Mouse (Mus musculus): Measurements from ENCODE around the gene Rab3c. TPM values are rescaled to one million over a fixed set of nuclear protein-coding genes. Genes with fewer than 3 reads are reported as not detected.

The Rab3c gene
- total and polyA plus RNA-seq, 2 experiments from 2014 or later: 106 to 130 TPM

- Histone ChIP-seq H3K27me3 (ENCODE audit: insufficient read depth, low read length) (no peaks in the 10 kb centered on the region), H3K9ac (no peak overlapping the region), H3K36me3 (ENCODE audit: insufficient read depth) (no peaks in the 10 kb centered on the region), H3K4me2 (ENCODE audit: low read depth) (no peak overlapping the region), H3K27ac (ENCODE audit: low read depth, low read length) (no peak overlapping the region), H3K9me3 (ENCODE audit: low read length) (no peaks in the 10 kb centered on the region), H3K4me1 (ENCODE audit: insufficient read depth) (no peaks in the 10 kb centered on the region), H3K4me3 (ENCODE audit: low read depth, low read length) (no peak overlapping the region)
- peak; percentile 77 for TF ChIP-seq CTCF (IDR thresholded peaks at IDR 0.05; ENCODE audit: low read depth)
- DNase-seq (peak; percentile 75), ATAC-seq (peak; percentile 53; the same call in 1 of the 2 replicates)
- 73% methylated on average over 3 of the region's 3 CpGs for WGBS
Measured at GRCm38 (mm10) chr13:110039779-110040498, 240.9 kb downstream of the Rab3c start.

GRCm38 (mm10) chr13:110039170-110039569 is 241.6 kb downstream of the Rab3c start:
- Histone ChIP-seq H3K4me2 (ENCODE audit: low read depth) (no peak overlapping the region), H3K4me1 (ENCODE audit: insufficient read depth) (no peaks in the 10 kb centered on the region), H3K4me3 (ENCODE audit: low read depth, low read length) (no peak overlapping the region), H3K9ac (no peak overlapping the region), H3K36me3 (ENCODE audit: insufficient read depth) (no peaks in the 10 kb centered on the region), H3K9me3 (ENCODE audit: low read length) (no peaks in the 10 kb centered on the region), H3K27ac (ENCODE audit: low read depth, low read length) (no peak overlapping the region), H3K27me3 (ENCODE audit: insufficient read depth, low read length) (no peaks in the 10 kb centered on the region)
- no peak for DNase-seq
- WGBS: 86% methylated on average over 9 of the region's 9 CpGs
- no peak for ATAC-seq
- no peak for TF ChIP-seq CTCF (IDR thresholded peaks at IDR 0.05; ENCODE audit: low read depth)

GRCm38 (mm10) chr13:110038521-110038920 is 242.3 kb downstream of the Rab3c start:
- Histone ChIP-seq H3K4me3 (ENCODE audit: low read depth, low read length) (no peak overlapping the region), H3K27me3 (ENCODE audit: insufficient read depth, low read length) (no peaks in the 10 kb centered on the region), H3K4me1 (ENCODE audit: insufficient read depth) (no peaks in the 10 kb centered on the region), H3K36me3 (ENCODE audit: insufficient read depth) (no peaks in the 10 kb centered on the region), H3K9me3 (ENCODE audit: low read length) (no peaks in the 10 kb centered on the region), H3K9ac (no peak overlapping the region), H3K27ac (ENCODE audit: low read depth, low read length) (no peak overlapping the region), H3K4me2 (ENCODE audit: low read depth) (no peak overlapping the region)
- ATAC-seq (no peak), DNase-seq (no peak)
- TF ChIP-seq CTCF (IDR thresholded peaks at IDR 0.05; ENCODE audit: low read depth): no peak
- WGBS: 93% methylated on average over 3 of the region's 3 CpGs

GRCm38 (mm10) chr13:110034885-110035284 is 245.9 kb downstream of the Rab3c start:
- no peaks in the 10 kb centered on the region for H3K36me3 ChIP-seq (ENCODE audit: insufficient read depth)
- H3K27ac ChIP-seq (ENCODE audit: low read depth, low read length): no peak overlapping the region
- H3K9ac ChIP-seq: no peak overlapping the region
- 82% methylated on average over 6 of the region's 6 CpGs for WGBS
- H3K4me2 ChIP-seq (ENCODE audit: low read depth): no peak overlapping the region
- DNase-seq (no peak), ATAC-seq (no peak)
- no peak for TF ChIP-seq CTCF (IDR thresholded peaks at IDR 0.05; ENCODE audit: low read depth)
- H3K9me3 ChIP-seq (ENCODE audit: low read length): no peaks in the 10 kb centered on the region
- no peaks in the 10 kb centered on the region for H3K27me3 ChIP-seq (ENCODE audit: insufficient read depth, low read length)
- H3K4me1 ChIP-seq (ENCODE audit: insufficient read depth): no peaks in the 10 kb centered on the region
- no peak overlapping the region for H3K4me3 ChIP-seq (ENCODE audit: low read depth, low read length)

GRCm38 (mm10) chr13:110034041-110034440 is 246.8 kb downstream of the Rab3c start:
- DNase-seq: no peak
- 90% methylated on average over 7 of the region's 7 CpGs for WGBS

GRCm38 (mm10) chr13:110031886-110032285 is 248.9 kb downstream of the Rab3c start:
- TF ChIP-seq CTCF (IDR thresholded peaks at IDR 0.05; ENCODE audit: low read depth): no peak
- Histone ChIP-seq H3K27ac (ENCODE audit: low read depth, low read length) (no peak overlapping the region), H3K4me3 (ENCODE audit: low read depth, low read length) (no peak overlapping the region), H3K9ac (no peak overlapping the region), H3K36me3 (ENCODE audit: insufficient read depth) (no peaks in the 10 kb centered on the region), H3K27me3 (ENCODE audit: insufficient read depth, low read length) (no peaks in the 10 kb centered on the region), H3K4me2 (ENCODE audit: low read depth) (no peak overlapping the region), H3K9me3 (ENCODE audit: low read length) (no peaks in the 10 kb centered on the region), H3K4me1 (ENCODE audit: insufficient read depth) (no peaks in the 10 kb centered on the region)
- DNase-seq (no peak), ATAC-seq (no peak)
- 49% methylated on average over 6 of the region's 6 CpGs for WGBS

More at GRCm38 (mm10) chr13:110034041-110034440, 246.8 kb downstream of the Rab3c start:
- H3K36me3 ChIP-seq (ENCODE audit: insufficient read depth): no peaks in the 10 kb centered on the region
- H3K4me1 ChIP-seq (ENCODE audit: insufficient read depth): no peaks in the 10 kb centered on the region
- H3K9me3 ChIP-seq (ENCODE audit: low read length): no peaks in the 10 kb centered on the region
- no peak for ATAC-seq
- H3K4me3 ChIP-seq (ENCODE audit: low read depth, low read length): no peak overlapping the region
- no peak overlapping the region for H3K4me2 ChIP-seq (ENCODE audit: low read depth)
- no peak for TF ChIP-seq CTCF (IDR thresholded peaks at IDR 0.05; ENCODE audit: low read depth)
- no peaks in the 10 kb centered on the region for H3K27me3 ChIP-seq (ENCODE audit: insufficient read depth, low read length)
- H3K9ac ChIP-seq: no peak overlapping the region
- no peak overlapping the region for H3K27ac ChIP-seq (ENCODE audit: low read depth, low read length)

GRCm38 (mm10) chr13:110031061-110031460 is 249.7 kb downstream of the Rab3c start:
- no peak overlapping the region for H3K9ac ChIP-seq
- H3K4me1 ChIP-seq (ENCODE audit: insufficient read depth): no peaks in the 10 kb centered on the region
- no peaks in the 10 kb centered on the region for H3K27me3 ChIP-seq (ENCODE audit: insufficient read depth, low read length)
- no peak overlapping the region for H3K27ac ChIP-seq (ENCODE audit: low read depth, low read length)
- 75% methylated on average over 8 of the region's 8 CpGs for WGBS
- no peak overlapping the region for H3K4me3 ChIP-seq (ENCODE audit: low read depth, low read length)
- no peaks in the 10 kb centered on the region for H3K9me3 ChIP-seq (ENCODE audit: low read length)
- ATAC-seq: no peak
- no peak for DNase-seq
- no peak overlapping the region for H3K4me2 ChIP-seq (ENCODE audit: low read depth)
- TF ChIP-seq CTCF (IDR thresholded peaks at IDR 0.05; ENCODE audit: low read depth): no peak
- no peaks in the 10 kb centered on the region for H3K36me3 ChIP-seq (ENCODE audit: insufficient read depth)

Measured in forebrain, postnatal 0 days (tissue).